Mouse (Mus musculus) forebrain, embryonic 11.5 days (tissue): ENCODE measurements at regions not wholly inside any gene's neighbourhood (a gene's known extent, or its start where the extent isn't known, plus 50 kb on each side); places are given as distances from the start of the nearest gene placed in this dataset.

Source experiments
- ATAC-seq: fragments of 200-750 bp; cut with Nextera tagmentation; replicated peaks from 2 replicates; pipeline ENCODE4 v1.8.0; 2017; ENCODE audit warnings: moderate TSS enrichment; ENCODE audit not compliant: low FRiP score
- DNase-seq: peaks from one replicate; pipeline ENCODE4 v3.0.0-alpha.2; 2017; ENCODE audit warnings: low spot score
- H3K27ac ChIP-seq: fragments of 300-500 bp; sonication (generic); 2 replicates; pipeline ENCODE4 v1.5.1; 2014; ENCODE audit warnings: low read depth, low read length
- H3K27me3 ChIP-seq: fragments of 300-500 bp; sonication (generic); 2 replicates; pipeline ENCODE4 v1.6.1; 2014; ENCODE audit warnings: mild to moderate bottlenecking, low read length, mixed read lengths; ENCODE audit not compliant: control insufficient read depth, insufficient read depth
- H3K36me3 ChIP-seq: fragments of 300-500 bp; sonication (generic); 2 replicates; pipeline ENCODE4 v1.6.1; 2014; ENCODE audit warnings: mild to moderate bottlenecking, low read length, moderate library complexity, mixed read lengths; ENCODE audit not compliant: control insufficient read depth, insufficient read depth
- H3K4me1 ChIP-seq: fragments of 300-500 bp; sonication (generic); replicated peaks from 2 replicates; pipeline ENCODE4 v1.6.1; 2014; ENCODE audit warnings: low read length, mixed read lengths; ENCODE audit not compliant: control insufficient read depth, insufficient read depth
- H3K4me2 ChIP-seq: fragments of 300-500 bp; sonication (generic); 2 replicates; pipeline ENCODE4 v1.6.1; 2014; ENCODE audit warnings: low read depth, mild to moderate bottlenecking, low read length, moderate library complexity, mixed read lengths; ENCODE audit not compliant: severe bottlenecking
- H3K4me3 ChIP-seq: fragments of 300-500 bp; sonication (generic); 2 replicates; pipeline ENCODE4 v1.5.1; 2014; ENCODE audit warnings: low read depth, low read length
- H3K9ac ChIP-seq: fragments of 300-500 bp; sonication (generic); 2 replicates; pipeline ENCODE4 v1.6.1; 2014; ENCODE audit warnings: low read length
- H3K9me3 ChIP-seq: fragments of 300-500 bp; sonication (generic); 2 replicates; pipeline ENCODE4 v1.6.1; 2016; ENCODE audit warnings: low read length, mixed read lengths; ENCODE audit not compliant: control insufficient read depth
- WGBS: fragments of 180-500 bp; shearing (Covaris S2); extraction: QIAGEN DNeasy Blood & Tissue Kit; methylation state at CpG from one replicate; pipeline ENCODE4 v1.1.7; 2014; 5-methylcytosine and 5-hydroxymethylcytosine counted together

DNA sequence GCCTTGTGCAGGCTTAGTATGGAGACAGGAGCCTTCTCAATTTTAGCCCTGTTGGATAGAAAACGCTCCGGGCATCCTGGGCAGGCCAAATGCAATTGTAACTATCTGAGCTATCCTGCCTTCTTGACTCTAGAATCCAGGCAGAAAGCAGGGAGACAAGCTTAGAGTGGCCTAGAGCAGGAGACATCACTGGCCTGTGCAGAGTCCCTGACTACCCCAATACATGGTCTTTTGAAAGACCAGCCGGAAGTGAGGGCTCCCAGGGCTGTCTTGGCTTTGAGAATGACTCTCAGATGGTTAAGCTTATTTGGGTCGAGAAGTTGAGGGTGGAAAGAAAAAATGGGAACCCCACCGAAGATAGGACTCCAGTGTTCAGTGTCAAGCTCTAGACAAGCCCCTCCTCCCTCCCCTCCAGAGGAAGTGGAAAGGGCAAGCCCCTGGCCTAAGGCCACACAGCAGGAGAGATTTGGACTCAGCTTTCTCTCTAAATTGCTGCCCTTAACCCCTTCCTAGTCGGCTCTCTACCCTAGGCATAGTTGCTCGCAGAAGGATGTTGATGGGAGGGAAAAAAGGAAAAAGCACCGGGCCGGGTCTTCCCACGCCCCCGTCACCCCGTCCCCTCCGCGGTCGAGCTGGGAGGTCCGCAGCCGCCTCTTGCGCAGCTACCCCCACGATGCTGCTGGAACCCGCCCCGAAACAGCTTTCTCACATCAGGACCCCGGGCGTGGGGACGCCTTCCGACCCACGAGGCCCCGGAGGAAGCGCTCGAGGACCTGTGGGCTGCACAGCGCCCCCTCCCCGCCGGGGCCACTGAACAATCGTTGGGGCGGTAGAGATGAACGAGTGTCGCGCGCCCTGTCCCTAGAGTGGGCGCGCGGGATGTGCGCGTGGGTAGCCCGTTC lies 96.1 kb downstream of the 1700001O22Rik start:
- no peaks in the 10 kb centered on the region for H3K36me3 ChIP-seq
- peak overlapping the region; percentile 78 for H3K9ac ChIP-seq
- 3% methylated on average over 44 of the region's 44 CpGs for WGBS
- peak overlapping the region; percentile 81 for H3K4me2 ChIP-seq
- DNase-seq = peak; percentile 78
- H3K4me3 ChIP-seq = peak overlapping the region; percentile 34
- peaks cover 44% of the 10 kb centered on the region for H3K4me1 ChIP-seq
- no peak for ATAC-seq
- no peaks in the 10 kb centered on the region for H3K27me3 ChIP-seq
- no peaks in the 10 kb centered on the region for H3K9me3 ChIP-seq
- peak overlapping the region; percentile 98 for H3K27ac ChIP-seq

GRCm38 (mm10) chr2:30706036-30706435 lies 97.4 kb downstream of the 1700001O22Rik start:
- 69% methylated on average over 5 of the region's 5 CpGs for WGBS
- no peak overlapping the region for H3K27ac ChIP-seq
- no peak overlapping the region for H3K4me3 ChIP-seq
- H3K9me3 ChIP-seq = no peaks in the 10 kb centered on the region
- peaks cover 32% of the 10 kb centered on the region for H3K4me1 ChIP-seq
- H3K9ac ChIP-seq = no peak overlapping the region
- no peak overlapping the region for H3K4me2 ChIP-seq
- no peaks in the 10 kb centered on the region for H3K36me3 ChIP-seq
- DNase-seq = no peak
- no peaks in the 10 kb centered on the region for H3K27me3 ChIP-seq
- ATAC-seq = no peak

DNA sequence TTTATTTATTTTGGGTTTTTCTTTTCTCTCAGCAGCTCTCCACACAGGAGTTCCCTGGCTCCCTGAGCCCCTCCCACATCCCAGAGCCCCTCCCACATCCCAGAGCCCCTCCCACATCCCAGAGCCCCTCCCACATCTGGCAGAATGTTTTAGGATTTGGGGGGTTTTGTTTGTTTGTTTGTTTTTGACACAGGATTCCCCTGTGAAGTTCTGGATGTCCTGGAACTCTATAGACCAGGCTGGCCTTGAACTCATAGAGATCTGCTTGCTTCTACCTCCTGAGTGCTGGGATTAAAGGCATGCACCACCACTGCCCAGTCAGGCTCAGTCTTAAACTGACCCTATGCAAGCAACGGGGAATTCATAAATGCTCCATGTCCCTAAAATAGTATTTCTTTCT lies 100.2 kb downstream of the 1700001O22Rik start:
- Histone ChIP-seq H3K4me3 (no peak overlapping the region), H3K9me3 (no peaks in the 10 kb centered on the region), H3K27ac (no peak overlapping the region), H3K27me3 (no peaks in the 10 kb centered on the region), H3K36me3 (no peaks in the 10 kb centered on the region), H3K4me1 (peaks cover 21% of the 10 kb centered on the region), H3K9ac (no peak overlapping the region), H3K4me2 (no peak overlapping the region)
- 92% methylated on average over 1 of the region's 1 CpGs for WGBS
- DNase-seq (no peak), ATAC-seq (no peak)

DNA sequence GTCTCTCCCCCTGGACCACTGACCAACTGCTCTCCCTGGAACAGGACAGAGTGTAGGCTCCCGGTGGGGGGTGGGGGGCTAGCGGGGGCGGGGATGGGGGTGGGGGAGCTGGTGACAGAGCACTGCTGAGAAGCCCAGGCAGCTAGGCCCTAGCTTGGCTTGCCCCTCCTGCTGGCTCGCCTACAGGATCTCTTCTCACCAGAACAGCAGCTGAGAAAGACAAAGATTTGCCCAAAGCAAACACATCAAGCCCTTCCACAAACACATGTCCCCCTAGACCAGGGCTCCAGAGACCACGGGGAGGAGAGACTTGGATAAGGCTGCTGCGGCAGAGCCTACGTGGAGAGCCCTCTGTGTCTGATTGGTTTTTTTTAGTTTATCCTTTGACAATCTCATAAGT lies 100.8 kb downstream of the 1700001O22Rik start:
- ATAC-seq = no peak
- H3K27ac ChIP-seq = peak overlapping the region; percentile 50
- H3K9ac ChIP-seq = peak overlapping the region; percentile 27; the same call in 1 of the 2 replicates
- no peaks in the 10 kb centered on the region for H3K9me3 ChIP-seq
- peaks cover 15% of the 10 kb centered on the region for H3K4me1 ChIP-seq
- H3K4me2 ChIP-seq = no peak overlapping the region
- no peaks in the 10 kb centered on the region for H3K27me3 ChIP-seq
- no peak overlapping the region for H3K4me3 ChIP-seq
- 22% methylated on average over 7 of the region's 7 CpGs for WGBS
- peak; percentile 47 for DNase-seq
- H3K36me3 ChIP-seq = no peaks in the 10 kb centered on the region

GRCm38 (mm10) chr2:30700890-30701289 lies 102.6 kb downstream of the 1700001O22Rik start:
- Histone ChIP-seq H3K27ac (no peak overlapping the region), H3K4me2 (no peak overlapping the region), H3K4me3 (no peak overlapping the region), H3K9ac (no peak overlapping the region), H3K4me1 (peaks cover 2% of the 10 kb centered on the region; the same call in 1 of the 2 replicates), H3K36me3 (no peaks in the 10 kb centered on the region), H3K9me3 (no peaks in the 10 kb centered on the region), H3K27me3 (no peaks in the 10 kb centered on the region)
- ATAC-seq = no peak
- 93% methylated on average over 2 of the region's 2 CpGs for WGBS
- no peak for DNase-seq

- Histone ChIP-seq H3K9me3 (no peaks in the 10 kb centered on the region), H3K27me3 (no peaks in the 10 kb centered on the region), H3K4me2 (no peak overlapping the region), H3K4me1 (peaks cover 6% of the 10 kb centered on the region; the same call in 1 of the 2 replicates), H3K27ac (no peak overlapping the region), H3K36me3 (no peaks in the 10 kb centered on the region), H3K9ac (no peak overlapping the region), H3K4me3 (no peak overlapping the region)
- ATAC-seq (no peak), DNase-seq (no peak)
- WGBS = 100% methylated on average over 1 of the region's 1 CpGs
Measured at GRCm38 (mm10) chr2:30700471-30700870, 103.0 kb downstream of the 1700001O22Rik start.

DNA sequence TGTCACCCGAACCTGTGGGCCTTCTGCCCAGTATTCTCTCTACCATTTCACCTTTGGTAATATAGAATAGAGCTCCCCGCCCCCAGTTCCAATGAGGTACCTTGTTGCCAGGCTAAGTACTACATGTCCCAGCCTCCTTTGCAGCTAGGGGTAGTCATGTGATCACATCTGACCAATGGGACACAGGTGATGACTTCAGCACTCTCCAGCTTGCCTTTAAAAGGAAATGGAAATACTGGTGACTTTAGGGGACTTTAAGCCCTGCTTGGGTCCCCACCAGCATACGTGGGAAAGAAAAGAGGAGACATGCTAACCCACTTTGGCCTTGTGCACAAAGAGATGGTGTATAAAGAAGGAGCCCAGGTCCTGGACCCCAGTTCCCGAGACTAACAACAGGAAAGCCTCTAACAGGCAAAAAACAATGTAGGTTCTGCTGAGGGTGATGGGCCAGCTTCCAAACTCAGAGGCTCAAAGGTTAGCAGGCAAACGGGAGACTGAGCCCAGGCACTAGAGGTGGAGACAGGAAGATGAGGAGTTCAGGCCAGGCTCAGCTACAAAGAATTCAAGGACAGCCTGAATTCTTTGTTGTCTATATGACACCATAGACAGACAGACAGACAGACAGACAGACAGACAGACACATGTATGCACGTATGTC lies 103.5 kb downstream of the 1700001O22Rik start:
- H3K9me3 ChIP-seq = no peaks in the 10 kb centered on the region
- H3K4me1 ChIP-seq = peaks cover 9% of the 10 kb centered on the region; the same call in 1 of the 2 replicates
- DNase-seq (peak; percentile 71), ATAC-seq (peak; percentile 85)
- no peaks in the 10 kb centered on the region for H3K27me3 ChIP-seq
- H3K36me3 ChIP-seq = no peaks in the 10 kb centered on the region
- H3K9ac ChIP-seq = 0 out of 2 replicates have a peak overlapping the region, but pooled peaks have one; percentile 5
- H3K27ac ChIP-seq = 0 out of 2 replicates have a peak overlapping the region, but pooled peaks have one; percentile 13
- no peak overlapping the region for H3K4me3 ChIP-seq
- 34% methylated on average over 6 of the region's 6 CpGs for WGBS
- peak overlapping the region; percentile 8; the same call in 1 of the 2 replicates for H3K4me2 ChIP-seq

DNA sequence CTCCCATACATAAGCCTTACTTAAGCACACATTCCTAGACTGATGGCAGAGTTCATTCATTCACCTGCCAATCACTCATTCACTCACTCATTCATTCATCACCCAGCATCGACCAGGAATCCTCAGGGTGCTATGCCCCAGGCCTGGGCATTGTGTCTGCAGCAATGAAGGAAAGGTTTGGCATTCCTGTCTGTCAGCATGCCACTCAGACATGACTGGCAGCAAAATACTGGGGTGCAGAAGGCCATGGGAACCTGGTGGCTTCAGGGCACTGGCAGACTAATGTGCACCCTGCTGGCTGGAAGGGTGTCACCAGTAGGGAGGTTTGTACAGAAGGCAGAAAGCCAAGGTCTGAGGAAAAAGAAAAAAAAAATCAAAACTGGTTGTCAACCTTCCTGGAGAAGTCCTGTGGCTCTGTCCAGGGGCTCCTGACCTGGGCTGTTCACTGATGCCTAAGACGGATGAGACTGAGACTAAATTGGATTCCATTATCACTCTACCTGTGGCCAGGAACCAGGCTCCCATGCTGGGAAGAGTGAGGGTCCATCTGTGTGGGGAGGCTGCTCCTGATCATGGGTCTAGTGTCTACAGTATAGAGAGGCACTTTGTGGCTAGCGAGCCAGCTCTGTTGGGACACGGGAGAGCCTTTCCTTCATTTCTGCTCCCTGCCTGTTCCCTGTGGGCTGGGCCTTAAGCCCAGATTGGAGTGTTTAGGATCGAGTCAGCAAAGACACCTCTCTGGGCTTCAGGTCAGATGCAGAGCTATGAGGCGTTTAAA lies 104.1 kb downstream of the Cstad start:
- no peak overlapping the region for H3K9ac ChIP-seq
- H3K27me3 ChIP-seq = no peaks in the 10 kb centered on the region
- H3K4me2 ChIP-seq = no peak overlapping the region
- DNase-seq (no peak), ATAC-seq (no peak)
- no peak overlapping the region for H3K4me3 ChIP-seq
- no peaks in the 10 kb centered on the region for H3K36me3 ChIP-seq
- WGBS = 78% methylated on average over 6 of the region's 6 CpGs
- H3K9me3 ChIP-seq = no peaks in the 10 kb centered on the region
- no peak overlapping the region for H3K27ac ChIP-seq
- H3K4me1 ChIP-seq = peaks cover 10% of the 10 kb centered on the region; the same call in 1 of the 2 replicates
